Mouse (Mus musculus): ENCODE data around the gene Snrpa. TPM values are rescaled to one million over a fixed set of nuclear protein-coding genes. Genes with fewer than 3 reads are reported as not detected.

Snrpa gene
- polyA plus RNA-seq, 1 experiment from 2014 or later = 165 TPM

DNA sequence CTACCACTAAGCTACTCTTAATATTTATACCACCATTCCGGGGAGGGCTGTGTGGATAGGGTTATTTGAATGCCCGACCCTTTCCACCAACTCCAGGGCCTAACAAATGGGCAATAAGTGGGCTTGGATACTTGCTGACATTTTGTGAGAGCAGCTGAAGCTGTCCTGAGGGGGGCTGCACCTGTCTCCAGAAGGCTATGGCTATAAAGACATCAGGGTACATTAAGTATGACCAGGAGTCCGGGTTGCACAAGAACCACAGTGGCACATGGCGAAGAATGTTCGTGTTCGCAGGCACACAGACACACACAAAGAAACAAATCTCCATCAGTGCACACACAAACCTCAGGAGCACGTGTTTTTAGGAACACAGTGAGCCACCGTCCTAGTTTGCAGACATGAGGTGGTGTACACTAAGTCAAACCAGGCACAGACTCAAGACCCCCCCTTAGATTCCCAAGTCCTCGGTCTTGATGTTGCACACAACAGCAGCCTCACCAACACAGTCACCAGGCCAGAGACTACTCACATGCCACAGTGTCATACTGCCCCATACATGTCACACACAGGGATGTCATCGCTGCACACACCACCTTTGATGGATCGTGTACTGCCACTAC is 28.5 kb downstream of the Snrpa start:
- DNase-seq (ENCODE audit: low spot score) = no peak

DNA sequence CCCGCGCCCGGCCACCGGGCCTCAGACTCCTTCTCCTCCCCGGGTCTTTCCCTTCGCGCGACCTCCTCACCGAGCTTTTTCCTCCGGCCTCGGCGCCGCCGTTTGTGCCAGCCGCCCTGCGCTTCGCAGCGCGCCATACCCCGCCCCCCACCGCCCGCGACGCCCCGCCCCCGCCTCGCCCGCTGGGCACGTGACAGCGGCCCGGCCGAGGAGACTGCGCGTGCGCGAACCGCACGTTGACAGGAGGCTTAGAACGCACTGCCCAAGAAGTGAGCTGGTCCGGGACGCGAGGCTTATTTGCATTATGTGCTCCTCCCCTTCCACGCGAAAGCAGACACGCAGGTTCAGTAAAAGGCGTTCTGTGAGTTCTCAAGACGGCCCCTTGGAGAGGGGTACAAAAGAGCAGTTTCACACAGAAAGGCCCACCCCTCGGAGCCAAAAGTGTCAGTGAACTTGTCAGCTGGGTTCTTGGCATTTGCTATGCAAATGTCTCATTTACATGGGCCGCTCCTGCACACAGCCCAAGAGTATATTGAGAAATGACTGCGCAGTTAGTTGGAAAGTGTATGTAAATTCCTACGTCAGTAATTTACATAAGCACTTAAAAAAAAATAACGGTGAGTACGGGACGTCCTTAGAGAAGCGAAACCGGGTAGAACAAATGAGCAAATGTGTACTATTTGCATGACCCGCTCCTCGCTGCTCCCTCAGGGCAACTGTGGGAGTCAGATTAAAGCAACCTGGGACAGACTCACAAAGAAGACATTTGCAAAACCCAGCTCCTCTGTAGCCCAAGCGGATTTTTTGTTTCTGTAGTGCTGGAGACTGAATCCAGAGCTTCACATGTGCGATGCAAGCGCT is 29.2 kb downstream of the Snrpa start, which contains the start of gene Egln2:
TSS of gene Egln2 (minus strand) at position 189 of the 861 bp plus-strand sequence.
- DNase-seq (ENCODE audit: low spot score) = peak; percentile 97

DNA sequence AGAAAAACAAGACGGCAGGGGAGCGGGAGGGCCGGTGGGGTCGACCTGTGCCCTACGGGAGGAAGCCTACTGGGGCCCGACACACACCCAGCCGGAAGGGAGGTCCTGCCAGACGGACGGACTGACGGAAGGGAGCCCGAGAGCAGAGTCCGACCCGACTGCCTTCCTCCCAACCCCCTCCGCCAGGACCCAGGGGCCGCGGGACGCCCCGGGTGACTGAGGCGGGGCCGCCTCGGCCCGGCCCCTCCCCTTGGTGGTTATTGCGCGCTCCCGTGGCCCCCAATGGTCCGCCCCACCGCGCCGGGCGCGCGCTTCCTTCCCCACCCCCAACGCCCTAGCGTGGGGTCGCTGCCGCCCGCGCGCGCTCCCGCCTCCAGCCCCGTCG is 29.9 kb downstream of the Snrpa start:
- DNase-seq (ENCODE audit: low spot score) = peak; percentile 87

DNA sequence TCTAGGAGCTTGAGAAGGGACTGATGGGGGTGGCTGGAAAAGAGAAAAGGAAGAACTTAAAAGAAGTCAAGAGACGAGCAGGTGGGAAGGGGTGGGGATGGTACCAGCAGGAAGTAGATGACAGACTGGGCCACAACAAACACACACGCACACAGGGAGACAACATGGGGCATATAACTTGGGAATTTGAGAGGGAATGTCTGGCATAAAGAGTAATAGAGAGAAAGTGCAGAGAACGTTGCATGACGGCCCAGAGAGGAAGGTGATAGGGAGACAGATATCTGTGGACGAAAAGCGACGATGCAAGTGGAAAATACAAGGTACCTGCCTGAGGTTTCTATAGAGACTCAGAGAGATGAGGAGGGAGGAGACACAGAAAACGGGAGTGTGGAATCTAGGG is 30.4 kb downstream of the Snrpa start:
- DNase-seq (ENCODE audit: low spot score) = peak; percentile 34

DNA sequence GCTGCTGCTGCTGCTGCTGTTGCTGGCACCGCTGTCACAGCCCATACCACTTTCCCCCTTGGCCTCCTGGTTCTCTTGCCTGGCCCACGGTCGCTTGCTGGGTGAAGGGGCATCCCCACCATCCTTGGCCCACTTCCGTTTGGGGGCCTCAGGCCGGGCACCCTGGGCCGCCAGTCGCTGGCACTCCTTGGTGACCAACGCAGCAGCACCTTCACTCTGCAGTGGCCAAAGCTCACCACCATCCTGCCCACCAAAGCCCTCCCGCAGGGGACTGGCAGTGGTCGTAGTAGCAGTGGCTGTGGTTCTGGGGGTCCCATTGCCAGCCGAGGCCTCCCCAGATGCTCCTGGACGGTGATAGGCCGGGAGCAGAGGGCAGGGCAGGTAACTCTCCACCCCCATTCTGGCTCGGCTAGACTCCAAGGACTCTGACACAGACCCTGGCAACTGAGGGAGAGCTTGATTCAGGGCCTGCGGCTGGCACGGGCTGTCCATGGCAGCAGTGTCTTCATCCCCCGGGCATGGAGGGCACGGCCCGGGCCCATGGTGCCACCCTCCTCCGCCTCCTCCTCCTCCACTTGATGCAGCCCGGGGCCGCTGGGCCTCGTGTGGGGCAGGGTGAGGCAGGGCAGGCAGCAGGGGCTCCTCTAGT is 30.9 kb downstream of the Snrpa start:
- DNase-seq (ENCODE audit: low spot score) = no peak

DNA sequence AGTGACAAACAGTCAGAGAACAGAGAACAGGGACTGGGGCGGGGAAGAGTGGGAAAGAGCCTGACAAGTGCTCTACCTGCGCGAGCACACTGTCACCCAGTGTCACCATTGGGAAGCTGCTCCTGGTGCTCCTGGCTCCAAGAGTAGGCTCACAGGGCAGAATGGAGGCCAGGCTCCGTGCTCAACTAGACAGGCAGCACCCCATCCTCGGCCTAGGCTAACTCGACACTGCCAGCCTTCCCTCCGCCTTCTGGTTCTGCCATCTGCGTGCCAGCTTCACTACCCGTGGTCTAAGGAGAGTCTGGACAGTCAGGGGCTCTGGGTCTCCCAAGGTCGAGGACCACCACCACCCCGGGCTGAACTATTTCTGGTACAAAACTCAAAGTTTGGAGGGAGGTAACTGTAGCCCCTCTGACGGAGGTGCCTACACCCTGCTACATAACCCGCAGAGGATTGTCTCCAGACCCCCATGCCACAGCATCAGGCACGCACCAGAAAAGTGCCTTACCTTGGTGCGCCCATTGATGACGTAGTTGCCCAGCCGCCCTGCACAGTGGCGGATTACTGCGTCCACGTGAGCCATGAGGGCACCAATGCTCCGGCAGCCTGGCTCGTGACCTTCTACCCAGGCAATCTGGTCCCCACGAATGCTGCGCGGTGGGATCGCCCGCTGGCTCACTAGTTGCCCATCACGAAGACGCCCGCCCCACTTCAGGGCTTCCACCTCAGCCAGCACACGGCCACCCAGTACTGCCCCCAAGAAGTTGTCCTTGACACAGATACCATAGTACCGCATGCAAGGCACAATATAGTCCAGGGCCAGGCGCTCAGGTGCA is 31.7 kb downstream of the Snrpa start:
- no peak for DNase-seq (ENCODE audit: low spot score)

DNA sequence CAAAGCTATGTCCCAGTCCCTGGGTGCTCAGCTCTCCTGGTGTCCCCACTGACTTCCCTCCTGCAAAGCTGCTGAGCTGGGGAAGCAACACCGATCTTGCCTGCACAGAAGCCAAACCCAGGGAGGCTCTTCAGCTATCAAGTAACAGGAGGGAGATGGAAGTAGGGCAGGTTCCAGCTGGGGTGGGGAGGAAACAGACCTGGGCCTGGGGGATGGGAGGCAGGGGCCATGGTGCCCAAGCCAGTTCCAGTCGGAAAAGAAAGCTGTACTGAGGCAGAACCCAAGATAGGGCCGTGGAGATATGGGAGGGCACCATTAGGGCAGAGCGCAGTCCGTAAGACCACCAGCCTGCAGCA is 32.6 kb downstream of the Snrpa start:
- no peak for DNase-seq (ENCODE audit: low spot score)

DNA sequence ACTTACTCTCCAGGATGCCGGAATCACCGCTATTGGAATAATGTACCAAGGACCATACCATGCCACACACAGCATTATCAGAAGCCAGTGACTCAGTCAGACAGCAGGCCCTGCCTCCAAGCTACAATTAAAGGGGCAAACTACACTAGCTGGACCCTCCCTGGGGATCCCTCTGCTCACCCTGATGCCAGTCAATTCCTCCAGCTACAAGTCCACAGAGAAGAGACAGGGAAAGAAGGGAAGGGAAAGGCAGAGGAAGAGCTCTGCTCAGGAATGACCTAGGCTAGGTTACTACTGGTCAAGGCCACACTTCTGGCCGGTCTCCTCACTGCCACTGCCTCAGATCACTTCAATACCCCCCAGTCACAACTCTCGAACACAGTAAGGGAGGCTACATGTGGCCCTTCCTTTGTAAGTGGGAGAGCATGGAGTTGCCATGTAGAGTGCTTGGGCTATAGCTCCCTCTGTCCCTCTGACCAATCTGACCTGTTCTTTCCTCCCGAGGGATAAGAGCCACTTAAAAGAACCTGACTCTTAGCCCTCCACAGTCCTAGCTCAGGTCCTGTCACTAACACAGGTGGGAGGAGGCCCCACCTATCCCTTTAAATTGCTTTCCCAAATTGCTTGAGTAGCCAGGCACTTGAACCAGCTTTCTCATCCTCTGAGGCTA is 33.2 kb downstream of the Snrpa start:
- DNase-seq (ENCODE audit: low spot score) = no peak

DNA sequence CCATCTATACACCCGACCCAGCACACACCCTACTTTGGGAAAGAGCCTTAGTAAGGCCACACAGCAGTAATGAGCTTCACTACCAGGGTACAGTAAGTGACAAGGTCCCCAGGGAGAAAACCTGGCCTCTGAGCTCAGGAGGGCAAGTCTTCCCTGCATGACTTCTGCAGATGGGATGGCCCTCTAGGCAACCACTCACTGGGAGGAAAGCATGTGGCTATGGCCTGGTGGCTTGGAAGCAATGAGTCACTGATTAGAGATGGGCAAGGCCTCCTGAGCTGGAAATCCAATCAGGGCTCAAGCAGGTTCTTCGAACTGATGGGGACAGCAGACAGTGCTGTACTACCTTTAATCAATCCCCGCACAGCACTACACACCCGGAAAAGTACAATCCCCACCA is 34.3 kb downstream of the Snrpa start:
- DNase-seq (ENCODE audit: low spot score) = no peak

DNA sequence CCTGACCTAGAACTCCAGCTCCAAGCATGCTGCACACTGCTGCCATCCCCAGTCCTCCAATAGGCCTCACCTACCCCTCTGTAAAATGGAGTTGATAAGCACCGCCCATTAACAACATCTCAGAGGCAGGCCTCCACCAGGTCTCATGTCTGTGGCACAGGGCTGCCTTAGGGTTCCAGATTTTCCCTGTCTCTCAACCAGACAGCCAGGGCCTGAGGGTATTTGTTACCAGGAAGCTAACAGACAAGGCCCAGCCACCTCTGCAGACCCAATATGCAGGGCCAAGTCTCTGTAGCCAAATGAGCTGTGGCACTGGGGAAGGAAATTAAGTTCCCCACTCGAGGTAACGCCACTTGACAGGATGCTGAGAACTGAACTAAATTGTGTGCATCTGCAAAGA is 35.1 kb downstream of the Snrpa start:
- no peak for DNase-seq (ENCODE audit: low spot score)

DNA sequence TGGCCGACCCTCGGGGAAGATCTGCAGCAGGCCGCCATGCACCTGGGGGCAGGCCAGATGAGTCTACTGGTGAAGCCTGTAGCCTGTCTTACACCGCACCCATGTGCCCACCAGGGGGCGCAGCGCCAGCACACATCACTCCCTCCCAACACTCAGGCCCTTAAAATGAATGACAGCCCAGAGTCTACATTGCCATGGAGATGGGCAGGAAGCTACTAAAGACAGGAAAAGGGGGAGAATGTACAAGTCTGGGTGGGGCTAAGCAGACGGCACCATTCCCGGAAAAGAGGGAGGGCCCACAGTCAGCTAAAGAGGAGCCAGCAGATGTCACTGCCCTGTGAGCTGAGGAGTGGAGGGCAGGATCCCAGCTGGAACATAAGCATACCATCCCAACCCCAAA is 36.2 kb downstream of the Snrpa start:
- DNase-seq (ENCODE audit: low spot score) = peak; percentile 90

DNA sequence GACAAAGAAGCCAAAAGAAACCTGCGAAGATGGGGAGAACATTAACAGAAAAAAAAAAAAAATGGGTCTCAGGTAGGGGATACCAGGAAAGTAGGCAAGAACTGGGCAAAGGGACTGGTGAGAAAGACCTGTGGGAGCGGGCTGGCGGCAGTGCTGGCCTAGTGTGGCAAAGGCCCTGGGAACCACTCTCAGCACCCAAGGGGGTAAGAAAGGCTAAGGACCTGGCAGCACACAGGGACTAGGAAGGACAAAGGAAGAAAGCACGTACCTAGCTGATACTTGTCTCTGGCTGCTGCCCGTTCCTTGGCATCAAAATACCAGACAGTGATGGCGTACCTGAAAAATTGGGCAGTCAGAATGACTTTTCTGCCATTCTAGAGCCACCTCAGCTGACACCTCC is 36.8 kb downstream of the Snrpa start:
- DNase-seq (ENCODE audit: low spot score) = no peak

DNA sequence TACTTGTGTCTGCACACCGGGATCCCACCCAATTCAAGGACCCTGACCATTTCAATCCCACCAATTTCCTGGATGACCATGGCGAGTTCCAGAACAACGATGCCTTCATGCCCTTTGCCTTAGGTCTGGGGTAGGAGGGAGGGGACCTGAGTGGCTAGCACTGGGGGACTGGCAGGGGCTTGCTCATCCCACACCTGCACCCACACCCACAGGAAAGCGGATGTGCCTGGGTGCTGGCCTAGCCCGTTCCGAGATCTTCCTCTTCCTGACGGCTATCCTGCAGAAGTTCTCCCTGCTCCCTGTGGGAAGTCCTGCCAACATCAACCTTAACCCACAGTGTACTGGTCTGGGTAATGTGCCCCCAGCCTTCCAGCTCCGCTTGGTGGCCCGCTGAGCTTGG is 37.9 kb downstream of the Snrpa start:
- no peak for DNase-seq (ENCODE audit: low spot score)

DNA sequence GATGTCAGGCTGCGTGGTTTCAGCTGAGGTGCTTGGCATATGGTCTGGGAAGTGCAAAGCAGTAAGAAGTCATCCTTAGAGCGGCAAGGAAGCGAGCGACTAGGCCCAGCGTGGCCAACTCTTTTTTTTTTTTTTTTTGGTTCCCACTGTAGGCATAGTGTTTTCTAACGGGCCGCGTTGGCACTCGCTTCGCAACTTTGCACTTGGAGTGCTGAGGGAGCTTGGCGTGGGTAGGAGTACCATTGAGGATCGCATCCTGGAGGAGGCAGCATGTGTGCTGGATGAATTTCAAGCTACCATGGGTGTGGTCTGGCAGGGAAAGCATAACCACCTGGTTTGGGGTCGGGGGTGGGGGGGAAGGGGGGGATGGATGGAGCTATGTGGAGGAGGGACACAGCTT is 40.1 kb downstream of the Snrpa start:
- no peak for DNase-seq (ENCODE audit: low spot score)

DNA sequence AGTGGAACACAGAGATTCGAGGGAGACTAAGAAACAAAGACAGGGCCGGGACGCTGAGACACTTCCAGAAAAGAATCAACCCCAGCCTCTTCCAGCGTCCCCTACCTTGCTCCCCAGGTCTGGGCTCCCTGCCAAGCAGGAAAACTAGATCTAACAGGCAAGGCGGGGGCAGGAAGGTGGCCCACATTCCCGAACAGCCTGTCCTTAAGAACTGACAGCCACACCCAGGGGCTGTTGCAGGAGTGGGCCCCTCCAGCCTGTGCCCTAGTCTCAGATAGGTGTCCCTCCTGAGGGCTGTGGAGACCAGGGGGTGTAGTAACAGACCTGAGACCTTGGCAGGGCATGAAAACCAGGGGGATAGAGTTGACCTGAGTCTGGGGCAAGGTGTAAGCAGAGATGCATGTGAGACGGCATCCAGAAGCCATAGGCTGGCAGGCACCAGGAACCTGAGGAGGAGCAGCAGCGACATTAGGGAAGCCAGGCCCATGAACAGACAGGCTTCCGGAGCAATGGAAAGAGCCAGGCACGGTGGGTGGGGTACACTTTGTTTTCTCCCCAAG is 42.8 kb downstream of the Snrpa start, which contains the start of gene Cyp2t4:
TSS of gene Cyp2t4 (plus strand) at position 510 of the 560 bp plus-strand sequence.
- no peak for DNase-seq (ENCODE audit: low spot score)

MicroRNA genes within 50 kb of the gene (microRNA counts, 519-probe panel; counts per million panel counts)
- microRNA mmu-miR-1191 = 473 counts per million, percentile 71 among the panel's probes with 10 or more counts

Small RNAs within 50 kb of the gene (microRNA-seq; reads per million reads assigned to microRNA genes)
- gene Mir1191 (ENCODE audit: borderline number of aligned reads) = not detected
- gene Mir3101 (ENCODE audit: borderline number of aligned reads) = not detected

Other genes starting within 250 kb of the Snrpa start
- gene Cyp2a12, start 167.2 kb downstream of the Snrpa start, polyA plus RNA-seq (2015; fragmentation: Nextera tagmentation; extraction: Ambion mirVana) = not detected in 2 replicates
- 2.0 and 10.5 TPM in 2 replicates for gene Cyp2f2, start 76.4 kb downstream of the Snrpa start, polyA plus RNA-seq (2015; fragmentation: Nextera tagmentation; extraction: Ambion mirVana)
- gene Cyp2t4, start 42.6 kb downstream of the Snrpa start, polyA plus RNA-seq (2015; fragmentation: Nextera tagmentation; extraction: Ambion mirVana) = 0.10 TPM in 1 of 2 replicates, not detected in the other
- 52.4 and 59.5 TPM in 2 replicates for gene Egln2, start 29.5 kb downstream of the Snrpa start, polyA plus RNA-seq (2015; fragmentation: Nextera tagmentation; extraction: Ambion mirVana)
- 125 and 131 TPM in 2 replicates for gene Rab4b, start 17.4 kb downstream of the Snrpa start, polyA plus RNA-seq (2015; fragmentation: Nextera tagmentation; extraction: Ambion mirVana)
- gene Gm21983, start 15.2 kb downstream of the Snrpa start, polyA plus RNA-seq (2015; fragmentation: Nextera tagmentation; extraction: Ambion mirVana) = not detected in 2 replicates
- gene Mia, start 15.1 kb downstream of the Snrpa start, polyA plus RNA-seq (2015; fragmentation: Nextera tagmentation; extraction: Ambion mirVana) = 3.1 and 3.4 TPM in 2 replicates
- gene BC024978, start 490 bp downstream of the Snrpa start, polyA plus RNA-seq (2015; fragmentation: Nextera tagmentation; extraction: Ambion mirVana) = 2.5 and 4.0 TPM in 2 replicates
- gene Itpkc, start 32.4 kb upstream of the Snrpa start, polyA plus RNA-seq (2015; fragmentation: Nextera tagmentation; extraction: Ambion mirVana) = 2.3 TPM in 2 replicates
- 15.8 and 15.9 TPM in 2 replicates for gene Coq8b, start 36.8 kb upstream of the Snrpa start, polyA plus RNA-seq (2015; fragmentation: Nextera tagmentation; extraction: Ambion mirVana)
- 3.2 and 3.5 TPM in 2 replicates for gene Numbl, start 62.2 kb upstream of the Snrpa start, polyA plus RNA-seq (2015; fragmentation: Nextera tagmentation; extraction: Ambion mirVana)
- gene Ltbp4, start 141.4 kb upstream of the Snrpa start, polyA plus RNA-seq (2015; fragmentation: Nextera tagmentation; extraction: Ambion mirVana) = 3.6 and 5.6 TPM in 2 replicates
- gene Shkbp1, start 159.7 kb upstream of the Snrpa start, polyA plus RNA-seq (2015; fragmentation: Nextera tagmentation; extraction: Ambion mirVana) = 45.1 and 46.3 TPM in 2 replicates
- 0.44 TPM in 1 of 2 replicates, not detected in the other for gene Gm20479, start 161.1 kb upstream of the Snrpa start, polyA plus RNA-seq (2015; fragmentation: Nextera tagmentation; extraction: Ambion mirVana)